Mouse (Mus musculus) left cerebral cortex, adult 2 months (tissue): ENCODE measurements around the gene Sorcs2. TPM values are rescaled to one million over a fixed set of nuclear protein-coding genes. Genes with fewer than 3 reads are reported as not detected.

Experiments used
- DNase-seq, 2 experiments: peaks; one replicate each; pipeline ENCODE4 v3.0.0; 2021 to 2022; ENCODE audit warnings: low spot score in 2 of 2, mixed read lengths in 1 of 2; ENCODE audit errors: extremely low spot score in 1 of 2
- H3K27ac ChIP-seq: fragments of 200-600 bp; 2 replicates; pipeline ENCODE4 v1.8.1; 2022
- H3K4me3 ChIP-seq: fragments of 200-600 bp; 2 replicates; pipeline ENCODE4 v1.8.1; 2022
- CTCF ChIP-seq: fragments of 200-600 bp; IDR thresholded peaks from 2 replicates; pipeline ENCODE4 v1.8.1; 2022; ENCODE audit warnings: antibody characterized with exemption, mild to moderate bottlenecking, moderate library complexity
- intact Hi-C: fragments of 180-260 bp; cut with DNase I; formaldehyde crosslinking; loops from one replicate; pipeline ENCODE4 v1.15.1; 2025
- total RNA-seq, 2 experiments: library from RNA; stranded (reverse); gene quantifications; 2 replicates each; pipeline ENCODE4 v1.2.3; 2021

Sorcs2 gene
- total RNA-seq, 2 experiments from 2014 or later = 39.3 to 39.7 TPM

DNA sequence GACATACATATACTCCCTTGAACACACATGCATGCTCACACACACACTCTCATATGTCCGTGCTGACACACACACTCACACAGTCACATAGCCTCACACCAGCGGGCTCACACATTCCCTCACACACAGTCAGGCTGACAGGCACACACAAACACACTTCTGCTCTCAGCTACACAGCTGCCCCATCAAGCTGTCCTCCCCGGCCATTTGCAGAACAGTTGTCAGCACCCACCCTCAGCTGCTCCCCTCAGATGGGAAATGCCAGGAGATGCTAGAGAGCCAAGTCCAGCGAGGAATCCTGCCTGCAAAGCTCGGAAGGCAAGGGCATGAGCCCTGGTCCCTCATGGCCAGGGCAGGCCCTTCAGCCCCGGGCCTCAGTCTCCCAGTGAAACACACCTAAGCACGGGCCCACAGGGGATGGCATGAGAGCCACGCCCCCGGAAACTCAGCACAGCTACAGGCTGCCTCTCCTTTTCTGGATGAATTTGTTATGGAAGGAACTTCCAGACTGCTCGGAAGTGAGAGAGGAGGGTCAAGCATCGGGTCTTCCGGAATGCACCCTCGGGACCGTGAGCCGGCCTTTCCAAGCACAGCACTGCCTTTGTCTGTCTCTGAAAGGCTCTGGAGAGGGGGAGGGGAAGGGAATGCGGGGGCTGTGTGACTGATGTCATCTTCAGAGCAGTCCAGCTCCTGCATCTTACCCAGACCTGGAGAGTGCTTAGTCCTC lies 84.4 kb downstream of the Sorcs2 start:
- Histone ChIP-seq H3K27ac (no peak overlapping the region), H3K4me3 (no peak overlapping the region)
- no peak for TF ChIP-seq CTCF
- intact Hi-C loops = no loop called here
- DNase-seq = peak in 1 of 2 experiments; percentile 19

DNA sequence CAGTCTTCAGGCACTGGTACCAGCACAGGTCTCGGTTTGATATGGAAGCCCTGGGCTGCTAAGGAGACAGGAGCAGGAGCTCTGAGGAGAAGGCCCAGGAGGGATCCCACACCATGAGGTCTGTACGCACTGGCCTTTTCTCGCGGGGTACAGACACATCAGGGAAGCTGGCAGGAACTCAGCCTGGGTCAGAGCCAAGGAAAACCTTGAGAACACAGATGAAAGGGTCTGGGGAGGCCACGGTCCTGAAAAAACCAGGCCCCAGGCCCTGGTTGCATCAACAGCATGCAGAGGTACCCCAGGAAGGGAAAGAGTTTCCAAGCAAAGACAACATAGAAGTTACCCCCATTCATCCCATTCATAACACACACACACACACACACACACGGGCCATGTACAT lies 85.0 kb downstream of the Sorcs2 start:
- no peak for DNase-seq
- H3K4me3 ChIP-seq = no peak overlapping the region
- intact Hi-C loops = no loop called here
- TF ChIP-seq CTCF = no peak
- no peak overlapping the region for H3K27ac ChIP-seq

DNA sequence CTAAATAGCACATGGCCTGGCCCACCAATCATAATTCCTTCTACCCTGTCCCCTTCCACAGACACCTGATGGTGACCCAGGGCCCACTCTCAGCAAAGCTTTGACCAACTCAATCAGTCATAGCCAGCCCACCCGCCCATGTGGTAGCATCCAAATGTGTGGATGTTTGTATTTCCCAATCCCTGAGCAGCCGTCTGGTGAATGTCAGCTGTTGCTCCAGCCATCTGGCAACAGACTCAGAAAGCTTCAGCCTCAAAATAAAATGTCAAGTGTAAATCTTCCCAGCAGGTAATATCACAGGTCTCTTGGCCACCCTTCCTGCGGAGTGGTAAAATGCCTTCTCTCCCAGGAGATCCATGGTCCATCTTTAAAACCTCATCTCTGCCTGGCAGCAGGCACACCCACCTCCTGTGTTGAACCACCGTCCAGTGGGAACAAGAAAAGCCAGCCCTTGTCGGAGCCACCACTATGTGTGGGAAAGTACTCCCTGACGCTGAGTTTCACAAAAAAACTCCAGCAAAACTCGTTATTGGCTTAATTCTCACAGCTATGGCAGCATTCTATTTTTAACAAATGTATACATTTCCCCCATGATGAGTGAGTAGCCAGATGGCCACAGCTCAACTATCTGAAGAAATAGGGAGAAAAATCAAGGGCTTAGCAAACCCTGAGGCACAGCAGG lies 93.5 kb downstream of the Sorcs2 start:
- no peak for TF ChIP-seq CTCF
- Histone ChIP-seq H3K4me3 (no peak overlapping the region), H3K27ac (no peak overlapping the region)
- intact Hi-C loops = no loop called here
- peak in 1 of 2 experiments; percentile 28 for DNase-seq

DNA sequence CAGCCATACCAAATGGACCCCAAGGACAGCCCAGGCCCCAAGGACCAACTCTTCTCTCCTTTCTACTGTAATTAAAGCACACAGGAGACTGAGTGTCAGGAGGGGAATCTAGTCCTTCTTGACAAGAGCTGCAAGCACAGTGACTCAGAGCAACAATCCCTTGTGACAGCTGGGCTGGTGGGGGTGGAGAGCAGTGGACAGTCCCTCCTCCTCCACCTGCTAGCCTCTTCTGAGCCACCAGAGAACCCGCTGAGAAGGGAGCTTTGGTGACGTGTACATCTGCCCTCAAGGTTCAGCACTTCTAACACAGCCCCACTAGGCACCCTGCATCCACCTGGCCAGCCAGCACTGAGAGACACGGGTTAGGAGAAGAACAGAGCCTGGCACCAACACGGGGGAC lies 96.8 kb downstream of the Sorcs2 start:
- no peak overlapping the region for H3K27ac ChIP-seq
- H3K4me3 ChIP-seq = no peak overlapping the region
- no peak for TF ChIP-seq CTCF
- intact Hi-C loops = no loop called here
- DNase-seq = peak in 1 of 2 experiments; percentile 42

- no peak for TF ChIP-seq CTCF
- intact Hi-C loops = no loop called here
- H3K4me3 ChIP-seq = no peak overlapping the region
- H3K27ac ChIP-seq = no peak overlapping the region
- no peak for DNase-seq
These were observed 99.9 kb downstream of the Sorcs2 start for GRCm38 (mm10) chr5:36298049-36298448.

DNA sequence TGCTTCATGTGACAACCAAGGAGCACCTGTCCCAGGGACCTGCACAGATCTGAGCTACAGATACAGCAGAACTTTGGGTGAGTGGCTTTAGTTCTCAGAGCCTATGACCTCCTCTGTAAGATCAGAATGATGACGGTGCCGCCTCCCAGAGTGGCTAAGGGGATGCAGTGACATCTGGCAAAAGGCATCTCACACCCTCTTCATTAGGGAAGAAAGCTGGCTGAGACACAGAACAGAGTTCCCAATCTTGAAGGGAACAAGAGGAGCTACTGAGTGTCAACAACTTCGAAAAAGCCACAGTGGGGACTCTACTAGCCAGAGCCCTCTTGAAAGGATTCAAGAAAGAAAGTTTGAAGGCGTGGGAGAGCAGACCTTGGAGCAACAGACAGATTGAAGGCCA lies 100.7 kb downstream of the Sorcs2 start:
- no peak for TF ChIP-seq CTCF
- no peak for DNase-seq
- no peak overlapping the region for H3K4me3 ChIP-seq
- H3K27ac ChIP-seq = no peak overlapping the region
- intact Hi-C loops = no loop called here

DNA sequence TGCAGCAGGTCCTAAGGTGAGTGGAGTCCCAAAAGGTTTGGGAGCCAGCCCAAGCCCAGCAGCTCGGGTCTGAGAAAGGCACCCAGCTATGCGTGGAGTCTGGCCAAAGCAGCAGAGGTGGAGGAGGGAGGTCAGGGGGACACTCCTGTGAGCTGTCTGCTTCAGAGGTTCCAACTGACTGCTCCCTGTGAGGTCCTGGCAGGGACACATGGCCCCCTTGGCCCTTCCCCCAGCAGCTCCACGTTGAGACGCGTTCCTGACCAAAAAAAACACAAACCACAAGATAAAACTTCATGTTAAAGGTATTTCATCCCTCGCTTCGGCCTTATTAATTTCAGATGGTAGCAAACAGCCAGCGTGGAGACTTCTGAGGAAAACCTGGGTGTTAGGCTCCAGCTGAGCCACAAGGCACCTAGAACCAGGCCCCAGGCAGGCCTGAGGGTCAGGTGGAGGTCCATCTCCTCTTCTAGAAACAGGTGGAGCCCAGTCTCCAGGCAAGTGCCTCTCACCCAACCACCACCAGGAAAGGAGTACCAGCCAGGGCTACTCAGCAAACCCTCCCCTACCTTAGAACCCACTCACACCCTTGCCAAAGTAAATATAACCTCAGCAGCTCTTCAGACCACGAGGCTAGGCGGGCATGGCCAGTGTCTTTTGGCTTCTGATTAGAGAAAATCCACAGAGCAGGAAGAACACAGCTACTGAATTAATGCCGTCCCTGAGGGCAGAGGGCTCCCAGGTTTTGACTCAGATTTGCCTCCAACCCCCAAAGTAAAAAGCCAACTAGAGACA lies 104.6 kb downstream of the Sorcs2 start:
- no peak for TF ChIP-seq CTCF
- DNase-seq = no peak
- intact Hi-C loops = no loop called here
- Histone ChIP-seq H3K4me3 (no peak overlapping the region), H3K27ac (no peak overlapping the region)

- no peak for DNase-seq
- H3K27ac ChIP-seq = no peak overlapping the region
- no peak overlapping the region for H3K4me3 ChIP-seq
- intact Hi-C loops = no loop called here
- no peak for TF ChIP-seq CTCF
These were observed 105.6 kb downstream of the Sorcs2 start for GRCm38 (mm10) chr5:36292321-36292720.

DNA sequence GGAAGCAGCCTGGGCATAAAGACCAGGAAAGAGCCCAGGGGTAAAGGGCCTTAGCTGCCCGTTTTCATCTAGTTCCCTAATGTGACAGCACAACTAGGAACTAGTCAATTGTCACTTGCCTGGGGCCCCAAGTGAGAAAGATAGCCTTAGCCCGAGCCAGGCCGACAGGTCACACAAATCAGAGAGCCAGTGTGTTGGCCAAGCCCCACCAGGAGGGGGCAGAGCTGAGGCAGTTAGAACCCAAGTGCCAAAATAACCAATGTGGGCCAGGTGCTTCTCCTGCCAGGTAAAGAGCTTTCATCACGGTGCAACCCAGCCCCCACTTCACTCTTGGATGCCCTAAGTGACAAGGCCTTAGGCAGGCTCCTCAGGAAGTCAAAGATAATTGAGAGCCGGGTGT lies 106.7 kb downstream of the Sorcs2 start:
- peak in 1 of 2 experiments; percentile 39 for DNase-seq
- peak; percentile 62 for TF ChIP-seq CTCF
- H3K27ac ChIP-seq = no peak overlapping the region
- intact Hi-C loops = no loop called here
- H3K4me3 ChIP-seq = no peak overlapping the region

DNA sequence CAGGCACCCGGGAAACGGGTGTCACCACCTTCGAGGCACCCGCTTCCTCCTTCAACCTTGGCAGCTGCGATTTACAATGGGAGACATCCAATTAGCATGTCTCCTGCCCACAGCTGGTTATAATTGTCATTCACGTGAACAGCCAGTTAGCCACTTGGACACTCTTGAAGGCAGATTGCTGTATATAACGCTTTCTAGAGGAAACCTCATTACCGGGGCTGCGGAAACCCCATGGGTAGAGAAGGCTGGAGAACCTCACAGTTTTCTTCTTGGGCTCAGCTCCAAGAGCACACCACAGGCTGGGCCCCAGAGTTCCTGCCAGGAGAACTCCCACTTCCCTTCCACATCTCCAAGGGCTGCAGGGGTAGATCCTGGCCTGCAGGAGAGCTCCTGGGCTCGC lies 112.5 kb downstream of the Sorcs2 start:
- no peak overlapping the region for H3K27ac ChIP-seq
- TF ChIP-seq CTCF = no peak; the same call in 1 of the 2 replicates
- DNase-seq = peak; percentile 26 to 43
- intact Hi-C loops = no loop called here
- H3K4me3 ChIP-seq = no peak overlapping the region

GRCm38 (mm10) chr5:36279896-36280295 lies 118.0 kb downstream of the Sorcs2 start:
- no peak overlapping the region for H3K4me3 ChIP-seq
- intact Hi-C loops = no loop called here
- no peak for DNase-seq
- no peak overlapping the region for H3K27ac ChIP-seq
- TF ChIP-seq CTCF = no peak
